Mouse (Mus musculus) embryonic fibroblast, embryonic 13.5 days (primary cell): Measurements from ENCODE around the gene Olfr1357.
"Not testable (repeated sequence)": the region's sequence is repeated elsewhere in the genome, so short reads cannot be mapped to it uniquely, and the experiment has no call there.

Experiments
- CTCF ChIP-seq: IDR thresholded peaks from 2 replicates; pipeline ENCODE4 v1.5.1; 2011; ENCODE audit warnings: mild to moderate bottlenecking, control low read depth, low read length, moderate library complexity, borderline replicate concordance; ENCODE audit not compliant: insufficient read depth
- POLR2A ChIP-seq: IDR thresholded peaks from 2 replicates; pipeline ENCODE4 v1.6.1; 2011; ENCODE audit warnings: low read depth, mild to moderate bottlenecking, control low read depth, low read length, moderate library complexity

DNA sequence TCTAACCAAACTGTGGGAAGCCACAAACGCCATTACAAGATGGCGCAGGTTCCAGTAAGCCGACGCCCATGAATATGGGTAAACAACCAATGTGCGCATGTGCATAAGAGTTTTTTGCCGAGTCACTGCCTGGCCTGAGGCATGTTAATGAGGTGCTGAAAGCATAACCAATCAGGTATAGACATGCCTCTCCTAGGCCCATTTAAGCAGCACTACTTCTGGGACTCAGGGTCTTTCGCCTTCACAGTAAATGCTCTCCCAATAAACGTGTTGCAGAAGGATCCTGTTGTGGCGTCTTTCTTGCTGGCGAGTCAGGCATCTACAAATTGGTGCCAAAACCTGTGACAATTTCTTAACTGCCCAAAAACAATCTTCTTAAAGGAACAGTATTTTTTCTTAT is 48.8 kb upstream of the Olfr1357 start:
- not testable (repeated sequence) for TF ChIP-seq POLR2A, CTCF
